Mouse (Mus musculus) MEL (cell line): ENCODE measurements at regions not wholly inside any gene's neighbourhood (a gene's known extent, or its start where the extent isn't known, plus 50 kb on each side); places are given as distances from the start of the nearest gene placed in this dataset.

Experiments used
- DNase-seq: peaks from one replicate; pipeline ENCODE4 v3.0.0; 2011; ENCODE audit warnings: low read depth, low spot score
- H3K27ac ChIP-seq: 2 replicates; pipeline ENCODE4 v1.5.1; 2012; ENCODE audit warnings: low read depth, mild to moderate bottlenecking, control low read depth, low read length, moderate library complexity; ENCODE audit not compliant: control insufficient read depth
- H3K27me3 ChIP-seq, 2 experiments: fragments of 150-350 bp in 1 of 2; sonication (generic) in 1 of 2; 2 replicates each; pipeline ENCODE4 v1.6.1; 2012; ENCODE audit warnings: low read length in 2 of 2, mild to moderate bottlenecking in 2 of 2, improper control_type of control experiment in 1 of 2, moderate library complexity in 1 of 2; ENCODE audit not compliant: insufficient read depth in 2 of 2, control insufficient read depth in 1 of 2
- H3K36me3 ChIP-seq, 2 experiments: 2 replicates each; pipeline ENCODE4 v1.6.1; 2012 to 2014; ENCODE audit warnings: low read length in 2 of 2, improper control_type of control experiment in 1 of 2, inconsistent platforms in 1 of 2, mild to moderate bottlenecking in 1 of 2; ENCODE audit not compliant: insufficient read depth in 2 of 2, control insufficient read depth in 1 of 2
- H3K4me1 ChIP-seq, 2 experiments: fragments of 150-350 bp in 1 of 2; sonication (generic) in 1 of 2; 2 replicates each; pipeline ENCODE4 v1.6.1; 2012; ENCODE audit warnings: low read length in 2 of 2, improper control_type of control experiment in 1 of 2, mild to moderate bottlenecking in 1 of 2; ENCODE audit not compliant: insufficient read depth in 2 of 2, control insufficient read depth in 1 of 2
- H3K4me3 ChIP-seq, 2 experiments: fragments of 150-350 bp in 1 of 2; sonication (generic) in 1 of 2; 2 replicates each; pipeline ENCODE4 v1.5.1; 2012; ENCODE audit warnings: low read depth in 2 of 2, low read length in 2 of 2, mild to moderate bottlenecking in 2 of 2, moderate library complexity in 2 of 2, control low read depth in 1 of 2, improper control_type of control experiment in 1 of 2; ENCODE audit not compliant: control insufficient read depth in 1 of 2, insufficient read depth in 1 of 2
- H3K79me2 ChIP-seq: 2 replicates; pipeline ENCODE4 v1.6.1; 2012; ENCODE audit warnings: mild to moderate bottlenecking, low read length, moderate library complexity; ENCODE audit not compliant: control insufficient read depth, poor library complexity, insufficient read depth
- H3K9ac ChIP-seq: 2 replicates; pipeline ENCODE4 v1.6.1; 2012; ENCODE audit warnings: low read depth, mild to moderate bottlenecking, control low read depth, low read length, moderate library complexity; ENCODE audit not compliant: control insufficient read depth, poor library complexity, severe bottlenecking
- H3K9me3 ChIP-seq: fragments of 150-350 bp; sonication (generic); replicated peaks from 2 replicates; pipeline ENCODE4 v1.6.1; 2012; ENCODE audit warnings: mild to moderate bottlenecking, low read length, improper control_type of control experiment, moderate library complexity; ENCODE audit not compliant: insufficient read depth
- CHD1 ChIP-seq: IDR thresholded peaks from 2 replicates; pipeline ENCODE4 v1.6.1; 2012; ENCODE audit warnings: low read depth, mild to moderate bottlenecking, inconsistent platforms, low read length, improper control_type of control experiment
- CHD2 ChIP-seq: IDR thresholded peaks from 2 replicates; pipeline ENCODE4 v1.6.1; 2011; ENCODE audit warnings: low read length, improper control_type of control experiment
- EP300 ChIP-seq, 2 experiments: IDR thresholded peaks; 2 replicates each; pipeline ENCODE4 v1.6.1; 2011; ENCODE audit warnings: improper control_type of control experiment in 2 of 2, low read length in 2 of 2, low read depth in 1 of 2, mild to moderate bottlenecking in 1 of 2
- GABPA ChIP-seq: IDR thresholded peaks from 2 replicates; pipeline ENCODE4 v1.6.1; 2012; ENCODE audit warnings: low read depth, mild to moderate bottlenecking, inconsistent platforms, low read length, improper control_type of control experiment, moderate library complexity
- JUND ChIP-seq: IDR thresholded peaks from 2 replicates; pipeline ENCODE4 v1.6.1; 2011; ENCODE audit warnings: low read depth, mild to moderate bottlenecking, improper control_type of control experiment, low read length
- KAT2A ChIP-seq: conservative IDR thresholded peaks from 2 replicates; pipeline ENCODE4 v1.6.1; 2012; ENCODE audit warnings: low read depth, low read length, improper control_type of control experiment, inconsistent platforms
- MAFK ChIP-seq: IDR thresholded peaks from 2 replicates; pipeline ENCODE4 v1.6.1; 2011; ENCODE audit warnings: low read depth, mild to moderate bottlenecking, low read length, improper control_type of control experiment, borderline replicate concordance
- MAZ ChIP-seq: IDR thresholded peaks from 2 replicates; pipeline ENCODE4 v1.6.1; 2012; ENCODE audit warnings: low read depth, mild to moderate bottlenecking, inconsistent platforms, low read length, improper control_type of control experiment
- NRF1 ChIP-seq: IDR thresholded peaks from 2 replicates; pipeline ENCODE4 v1.6.1; 2014; ENCODE audit warnings: low read depth, mild to moderate bottlenecking, inconsistent platforms, low read length, improper control_type of control experiment, moderate library complexity; ENCODE audit not compliant: poor library complexity, insufficient read depth, severe bottlenecking
- POLR2A ChIP-seq, 2 experiments: IDR thresholded peaks; 2 replicates each; pipeline ENCODE4 v1.6.1; 2011 to 2012; ENCODE audit warnings: low read length in 2 of 2, mild to moderate bottlenecking in 2 of 2, control low read depth in 1 of 2, improper control_type of control experiment in 1 of 2, low read depth in 1 of 2, moderate library complexity in 1 of 2; ENCODE audit not compliant: control insufficient read depth in 1 of 2, insufficient read depth in 1 of 2, poor library complexity in 1 of 2
- RCOR1 ChIP-seq: IDR thresholded peaks from 2 replicates; pipeline ENCODE4 v1.6.1; 2012; ENCODE audit warnings: low read depth, mild to moderate bottlenecking, inconsistent platforms, low read length, improper control_type of control experiment
- SMC3 ChIP-seq: IDR thresholded peaks from 2 replicates; pipeline ENCODE4 v1.6.1; 2011; ENCODE audit warnings: low read depth, low read length, improper control_type of control experiment
- TBP ChIP-seq: IDR thresholded peaks from 2 replicates; pipeline ENCODE4 v1.8.0; 2011; ENCODE audit warnings: low read depth, low read length, improper control_type of control experiment
- TCF12 ChIP-seq: IDR thresholded peaks from 2 replicates; pipeline ENCODE4 v1.6.1; 2014; ENCODE audit warnings: low read depth, mild to moderate bottlenecking, inconsistent platforms, low read length, improper control_type of control experiment, moderate library complexity
- USF1 ChIP-seq: IDR thresholded peaks from 2 replicates; pipeline ENCODE4 v1.6.1; 2014; ENCODE audit warnings: low read depth, mild to moderate bottlenecking, inconsistent platforms, low read length, improper control_type of control experiment, moderate library complexity
- ZKSCAN1 ChIP-seq: IDR thresholded peaks from 2 replicates; pipeline ENCODE4 v1.6.1; 2012; ENCODE audit warnings: low read depth, mild to moderate bottlenecking, inconsistent platforms, low read length, improper control_type of control experiment, moderate library complexity
- ZMIZ1 ChIP-seq: IDR thresholded peaks from 2 replicates; pipeline ENCODE4 v1.6.1; 2012; ENCODE audit warnings: low read depth, mild to moderate bottlenecking, inconsistent platforms, low read length, improper control_type of control experiment, moderate library complexity
- ZNF384 ChIP-seq: IDR thresholded peaks from 2 replicates; pipeline ENCODE4 v1.6.1; 2012; ENCODE audit warnings: low read depth, mild to moderate bottlenecking, inconsistent platforms, low read length, improper control_type of control experiment

DNA sequence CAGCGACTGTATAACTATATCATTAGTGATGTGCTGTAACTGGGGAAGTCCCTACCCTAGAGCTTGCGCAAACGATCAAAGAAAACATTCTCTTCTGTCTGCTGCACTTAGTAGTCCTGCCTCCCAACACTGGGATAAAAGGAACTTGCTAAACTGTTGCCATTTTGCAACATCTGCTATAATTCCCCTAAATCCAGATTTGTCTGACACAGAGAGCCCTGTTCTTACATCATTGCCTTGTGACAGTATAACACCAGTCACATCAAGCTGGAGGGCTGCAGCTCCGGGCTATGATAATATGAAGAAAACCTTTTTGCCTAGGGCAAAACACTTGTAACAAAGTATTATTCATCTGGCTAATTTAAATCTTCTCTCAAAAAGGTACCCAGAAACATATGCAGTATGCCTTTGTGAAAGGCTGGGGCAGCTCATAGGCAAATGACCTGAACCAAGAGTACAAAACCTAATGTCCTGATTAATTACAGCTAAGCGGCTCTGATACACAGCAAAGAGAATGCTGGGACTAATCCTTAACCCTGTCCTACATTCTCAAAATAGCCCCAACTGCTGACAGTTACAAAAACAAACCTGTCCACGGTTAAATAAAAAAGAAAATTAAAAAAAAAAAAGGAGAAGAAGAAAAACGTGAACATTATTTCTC, 67.5 kb upstream of the Otx2 start:
- Histone ChIP-seq H3K27me3 (peaks cover 0 to 4% of the 10 kb centered on the region in 2 experiments; a peak in 2 of 4 replicates), H3K4me3 (no peak overlapping the region), H3K9ac (no peak overlapping the region), H3K27ac (no peak overlapping the region), H3K9me3 (no peaks in the 10 kb centered on the region), H3K36me3 (no peaks in the 10 kb centered on the region), H3K79me2 (no peaks in the 10 kb centered on the region), H3K4me1 (no peaks in the 10 kb centered on the region)
- TF ChIP-seq ZNF384 = no peak
- TF ChIP-seq GABPA = no peak
- TF ChIP-seq TBP = no peak
- TF ChIP-seq POLR2A (IDR thresholded peaks at IDR 0.05; ENCODE audit: control insufficient read depth in 1 of 2, insufficient read depth in 1 of 2, low read depth in 1 of 2, low read length in 2 of 2, poor library complexity in 1 of 2) = no peak
- TF ChIP-seq RCOR1 = no peak
- no peak for TF ChIP-seq USF1
- no peak for TF ChIP-seq CHD1
- TF ChIP-seq TCF12 = no peak
- no peak for TF ChIP-seq MAFK
- TF ChIP-seq KAT2A = no peak
- no peak for TF ChIP-seq SMC3
- no peak for DNase-seq

DNA sequence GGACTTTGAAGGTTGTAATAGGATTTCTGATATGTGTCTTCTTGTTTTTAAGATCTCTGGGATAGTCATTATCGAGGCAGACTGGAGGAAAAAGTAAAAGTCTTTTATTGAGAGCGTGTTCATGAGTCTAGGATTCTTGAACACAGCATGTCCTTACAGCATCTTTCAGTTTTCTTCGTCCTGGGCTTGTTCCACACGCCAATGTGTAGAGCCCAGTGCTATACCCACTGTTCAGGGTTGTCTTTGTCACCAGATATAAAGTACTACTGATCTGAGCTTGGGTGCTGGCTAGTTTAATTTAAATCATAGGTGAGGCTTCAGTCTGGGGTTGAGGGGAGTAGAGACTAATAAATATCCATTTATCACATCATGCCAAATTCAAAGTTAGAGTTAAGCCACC, 65.5 kb upstream of the Otx2 start:
- Histone ChIP-seq H3K9me3 (no peaks in the 10 kb centered on the region), H3K27me3 (peaks cover 0 to 4% of the 10 kb centered on the region in 2 experiments; a peak in 2 of 4 replicates), H3K4me1 (no peaks in the 10 kb centered on the region), H3K79me2 (no peaks in the 10 kb centered on the region), H3K36me3 (no peaks in the 10 kb centered on the region), H3K27ac (no peak overlapping the region), H3K9ac (no peak overlapping the region), H3K4me3 (no peak overlapping the region)
- no peak for DNase-seq
- TF ChIP-seq ZMIZ1 (no peak), ZNF384 (no peak), EP300 (IDR thresholded peaks at IDR 0.05; ENCODE audit: low read depth in 1 of 2, low read length in 2 of 2) (no peak), TCF12 (no peak), NRF1 (no peak), CHD2 (no peak), TBP (no peak), SMC3 (no peak), JUND (no peak), ZKSCAN1 (no peak), MAZ (no peak)
